8 mouse cellular contexts compared by ENCODE assay signal in genomic region chr5:120439887-120440670, GRCm38 (mm10). TPM values are rescaled to one million over a fixed set of nuclear protein-coding genes. Genes with fewer than 3 reads are reported as not detected.
DNase-seq lines count a peak whose midpoint lies in the region; ATAC-seq and TF ChIP-seq lines count a peak whose summit lies in the region.

No protein-coding gene starts in this region.

- no peaks in the 10 kb centered on the region for H3K9me3 ChIP-seq in heart, embryonic 12.5 days (replicated peaks)
- no peaks in the 10 kb centered on the region for H3K9me3 ChIP-seq in embryonic facial prominence, embryonic 11.5 days (replicated peaks; ENCODE audit: control insufficient read depth, low read length)
- no peaks in the 10 kb centered on the region for H3K9me3 ChIP-seq in hindbrain, embryonic 15.5 days
- H3K9me3 ChIP-seq in midbrain, postnatal 0 days (ENCODE audit: low read length): no peaks in the 10 kb centered on the region

- peak overlapping the region; percentile 67 for H3K4me2 ChIP-seq in heart, embryonic 12.5 days
- peak overlapping the region; percentile 11; the same call in 1 of the 2 replicates for H3K4me2 ChIP-seq in embryonic facial prominence, embryonic 11.5 days (ENCODE audit: low read depth, low read length)
- peak overlapping the region; percentile 69 for H3K4me2 ChIP-seq in hindbrain, embryonic 15.5 days
- peak overlapping the region; percentile 54 for H3K4me2 ChIP-seq in midbrain, postnatal 0 days (ENCODE audit: low read depth, low read length, poor library complexity, severe bottlenecking)

- no peak for TF ChIP-seq CTCF in midbrain, postnatal 0 days (IDR thresholded peaks at IDR 0.05)

- H3K4me3 ChIP-seq in heart, embryonic 12.5 days: peak overlapping the region; percentile 39
- no peak overlapping the region for H3K4me3 ChIP-seq in embryonic facial prominence, embryonic 11.5 days (ENCODE audit: low read depth, low read length)
- peak overlapping the region; percentile 48 for H3K4me3 ChIP-seq in hindbrain, embryonic 15.5 days
- H3K4me3 ChIP-seq in midbrain, postnatal 0 days (ENCODE audit: low read depth, low read length): peak overlapping the region; percentile 37

- H3K36me3 ChIP-seq in heart, embryonic 12.5 days: no peaks in the 10 kb centered on the region
- no peaks in the 10 kb centered on the region for H3K36me3 ChIP-seq in embryonic facial prominence, embryonic 11.5 days (replicated peaks; ENCODE audit: control insufficient read depth, insufficient read depth, low read depth, low read length)
- H3K36me3 ChIP-seq in hindbrain, embryonic 15.5 days: no peaks in the 10 kb centered on the region
- no peaks in the 10 kb centered on the region for H3K36me3 ChIP-seq in midbrain, postnatal 0 days (ENCODE audit: insufficient read depth, low read length)

- no peak overlapping the region for H3K27ac ChIP-seq in heart, embryonic 12.5 days (ENCODE audit: poor library complexity, severe bottlenecking)
- no peak overlapping the region for H3K27ac ChIP-seq in embryonic facial prominence, embryonic 11.5 days (replicated peaks; ENCODE audit: low read depth, low read length)
- peak overlapping the region; percentile 85 for H3K27ac ChIP-seq in hindbrain, embryonic 15.5 days (replicated peaks)
- peak overlapping the region; percentile 80 for H3K27ac ChIP-seq in midbrain, postnatal 0 days (ENCODE audit: low read depth, low read length)

- H3K4me1 ChIP-seq in heart, embryonic 12.5 days (replicated peaks): peaks cover 33% of the 10 kb centered on the region
- peaks cover 4% of the 10 kb centered on the region; the same call in 1 of the 2 replicates for H3K4me1 ChIP-seq in embryonic facial prominence, embryonic 11.5 days (ENCODE audit: control insufficient read depth, insufficient read depth, low read length)
- peaks cover 38% of the 10 kb centered on the region for H3K4me1 ChIP-seq in hindbrain, embryonic 15.5 days (replicated peaks)
- no peaks in the 10 kb centered on the region; the same call in 1 of the 2 replicates for H3K4me1 ChIP-seq in midbrain, postnatal 0 days (ENCODE audit: insufficient read depth, low read length)

- under 1% methylated on average over 61 of the region's 61 CpGs for WGBS in heart, embryonic 12.5 days
- 5% methylated on average over 61 of the region's 61 CpGs for WGBS in embryonic facial prominence, embryonic 11.5 days
- 1% methylated on average over 61 of the region's 61 CpGs for WGBS in hindbrain, embryonic 15.5 days
- 5% methylated on average over 61 of the region's 61 CpGs for WGBS in midbrain, postnatal 0 days

- H3K27me3 ChIP-seq in heart, embryonic 12.5 days (replicated peaks): peaks cover 90% of the 10 kb centered on the region
- peaks cover 54% of the 10 kb centered on the region for H3K27me3 ChIP-seq in embryonic facial prominence, embryonic 11.5 days (ENCODE audit: control insufficient read depth, insufficient read depth, low read length)
- H3K27me3 ChIP-seq in hindbrain, embryonic 15.5 days: peaks cover 30% of the 10 kb centered on the region
- peaks cover 13% of the 10 kb centered on the region for H3K27me3 ChIP-seq in midbrain, postnatal 0 days (ENCODE audit: insufficient read depth, low read length)

- no peak for DNase-seq in heart, adult 8-10 months (ENCODE audit: low spot score)
- no peak for DNase-seq in embryonic facial prominence, embryonic 11.5 days (ENCODE audit: low spot score)
- no peak for DNase-seq in midbrain, postnatal 0 days (ENCODE audit: low spot score)
- no peak for DNase-seq in urinary bladder, postnatal 36 days (ENCODE audit: low spot score in 2 of 2)
- no peak for DNase-seq in thymus, postnatal 10 days (ENCODE audit: low spot score in 2 of 2)
- DNase-seq in lung, postnatal 25 days (ENCODE audit: low spot score): no peak

- ATAC-seq in heart, embryonic 12.5 days (ENCODE audit: insufficient number of reproducible peaks, low FRiP score): no peak
- no peak for ATAC-seq in embryonic facial prominence, embryonic 11.5 days (replicated peaks; ENCODE audit: insufficient number of reproducible peaks, low FRiP score, low TSS enrichment, low read depth)
- no peak for ATAC-seq in hindbrain, embryonic 15.5 days (ENCODE audit: low FRiP score, low read depth)
- no peak for ATAC-seq in midbrain, postnatal 0 days (ENCODE audit: low FRiP score)

- 0 out of 2 replicates have a peak overlapping the region, but pooled peaks have one; percentile 7 for H3K9ac ChIP-seq in heart, embryonic 12.5 days
- H3K9ac ChIP-seq in embryonic facial prominence, embryonic 11.5 days (replicated peaks; ENCODE audit: low read length): no peak overlapping the region; the same call in 1 of the 2 replicates
- H3K9ac ChIP-seq in hindbrain, embryonic 15.5 days: peak overlapping the region; percentile 60
- peak overlapping the region; percentile 73 for H3K9ac ChIP-seq in midbrain, postnatal 0 days (replicated peaks; ENCODE audit: low read length, poor library complexity, severe bottlenecking)

RNA-seq across cellular contexts. Expression of gene Lhx5, which starts 8.6 kb away (rescaled TPM):
- 0.11 TPM in 1 of 2 replicates, not detected in the other for polyA plus RNA-seq in heart, embryonic 12.5 days (2016; fragmentation: Nextera tagmentation; extraction: Ambion mirVana)
- total RNA-seq in heart, adult 8-10 months (2022): not detected
- polyA plus RNA-seq in embryonic facial prominence, embryonic 11.5 days (2014; fragmentation: Nextera tagmentation; extraction: Ambion mirVana): 1.5 and 2.9 TPM in 2 replicates
- polyA plus RNA-seq in hindbrain, embryonic 15.5 days (2015; fragmentation: Nextera tagmentation; extraction: Ambion mirVana): 26.3 and 31.4 TPM in 2 replicates
- 27.0 and 30.3 TPM in 2 replicates for total RNA-seq in midbrain, postnatal 0 days (2014; rRNA removed)
- polyA plus RNA-seq in midbrain, postnatal 0 days (2015; fragmentation: Nextera tagmentation; extraction: Ambion mirVana): 13.9 and 14.7 TPM in 2 replicates

RNA-seq across cellular contexts. Expression of gene Sdsl, which starts 32.5 kb away (rescaled TPM):
- 9.1 and 10.6 TPM in 2 replicates for polyA plus RNA-seq in heart, embryonic 12.5 days (2016; fragmentation: Nextera tagmentation; extraction: Ambion mirVana)
- total RNA-seq in heart, adult 8-10 months (2022): 10 to 100 TPM in 1 of 4 experiments, 1 to 10 TPM in 3; 8.6 to 11.4 (median 9.5) TPM
- 3.6 and 4.9 TPM in 2 replicates for polyA plus RNA-seq in embryonic facial prominence, embryonic 11.5 days (2014; fragmentation: Nextera tagmentation; extraction: Ambion mirVana)
- 6.5 and 6.9 TPM in 2 replicates for polyA plus RNA-seq in hindbrain, embryonic 15.5 days (2015; fragmentation: Nextera tagmentation; extraction: Ambion mirVana)
- 3.4 and 4.4 TPM in 2 replicates for total RNA-seq in midbrain, postnatal 0 days (2014; rRNA removed)
- 5.8 and 6.0 TPM in 2 replicates for polyA plus RNA-seq in midbrain, postnatal 0 days (2015; fragmentation: Nextera tagmentation; extraction: Ambion mirVana)

RNA-seq across cellular contexts. Expression of gene Sds, which starts 36.2 kb away (rescaled TPM):
- not detected in 2 replicates for polyA plus RNA-seq in heart, embryonic 12.5 days (2016; fragmentation: Nextera tagmentation; extraction: Ambion mirVana)
- total RNA-seq in heart, adult 8-10 months (2022): 1 to 10 TPM; 1.4 to 4.9 (median 1.7) TPM
- polyA plus RNA-seq in embryonic facial prominence, embryonic 11.5 days (2014; fragmentation: Nextera tagmentation; extraction: Ambion mirVana): not detected in 2 replicates
- not detected in 2 replicates for polyA plus RNA-seq in hindbrain, embryonic 15.5 days (2015; fragmentation: Nextera tagmentation; extraction: Ambion mirVana)
- not detected in 2 replicates for total RNA-seq in midbrain, postnatal 0 days (2014; rRNA removed)
- polyA plus RNA-seq in midbrain, postnatal 0 days (2015; fragmentation: Nextera tagmentation; extraction: Ambion mirVana): 0.17 and 0.23 TPM in 2 replicates

Comparison
In these comparisons a context has a peak if more than half of its experiments do, and no peak if none do; other contexts are left out.
1. H3K27ac ChIP-seq: peak in hindbrain, embryonic 15.5 days (single experiment) and midbrain, postnatal 0 days (single experiment); none in heart, embryonic 12.5 days (single experiment) and embryonic facial prominence, embryonic 11.5 days (single experiment).
2. H3K4me2 ChIP-seq: peak in every context shown above with its lines; median percentile 69 in hindbrain, embryonic 15.5 days; 67 in heart, embryonic 12.5 days; 54 in midbrain, postnatal 0 days; 11 in embryonic facial prominence, embryonic 11.5 days.